Mouse (Mus musculus): ENCODE measurements around the gene Mapk1ip1l.

GRCm38 (mm10) chr14:47297785-47298407, at the start of gene Mapk1ip1l:
- TF ChIP-seq CTCF (IDR thresholded peaks at IDR 0.05; ENCODE audit: low read depth, low read length) (peak; percentile 85), POLR2AphosphoS5 (IDR thresholded peaks at IDR 0.05; ENCODE audit: insufficient replicate concordance, low read depth, low read length) (no peak), GATA2 (IDR thresholded peaks at IDR 0.05; ENCODE audit: borderline replicate concordance, low read depth, low read length) (no peak), TAL1 (conservative IDR thresholded peaks at IDR 0.05; ENCODE audit: low read depth, low read length) (no peak), GATA1 (IDR thresholded peaks at IDR 0.05; ENCODE audit: borderline replicate concordance, low read length) (no peak)
